35 mouse cellular contexts compared by ENCODE assay signal in the genomic region with DNA sequence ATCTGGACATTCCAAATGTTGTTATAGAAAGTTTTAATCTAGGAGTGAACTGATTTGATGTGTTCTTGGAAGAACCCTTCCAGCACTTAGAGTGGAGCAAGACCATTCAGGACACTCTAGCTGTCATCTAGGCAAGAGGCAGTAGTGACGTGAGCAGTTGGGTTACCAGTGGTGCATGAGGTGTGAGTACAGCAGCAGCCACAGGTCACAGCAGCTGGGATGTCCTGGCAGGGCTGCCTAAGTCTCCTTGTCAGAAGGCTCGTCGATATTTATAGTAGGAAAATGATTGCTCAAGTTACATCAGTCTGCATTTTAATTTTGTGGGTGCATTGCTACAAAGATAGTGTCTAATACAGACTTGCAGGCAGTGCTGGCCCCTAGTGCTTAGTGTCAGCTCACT.
"Had no signal": no experiment of that assay in that cellular context is flagged by ENCODE, and none has a peak within 500 bp of the region (broad histone marks: within the 10 kb centered on the region; RNA-seq: fewer than 3 reads in every experiment).

No protein-coding gene starts in this region.

- ATAC-seq: hindbrain, embryonic 16.5 days; hindbrain, postnatal 0 days; inflammation-experienced regulatory T-cells, adult 6 months; intestine, embryonic 15.5 days; intestine, embryonic 16.5 days; intestine, postnatal 0 days had no signal

- H3K27me3 ChIP-seq: heart, embryonic 12.5 days; heart, embryonic 13.5 days; heart, embryonic 15.5 days; hindbrain, embryonic 12.5 days; hindbrain, embryonic 13.5 days; hindbrain, embryonic 15.5 days; intestine, embryonic 15.5 days; kidney, embryonic 15.5 days had no signal

- H3K4me3 ChIP-seq: heart, embryonic 10.5 days; heart, embryonic 12.5 days; heart, embryonic 13.5 days; heart, embryonic 15.5 days; hindbrain, embryonic 10.5 days; hindbrain, embryonic 12.5 days; hindbrain, embryonic 13.5 days; hindbrain, embryonic 15.5 days; intestine, embryonic 15.5 days; kidney, embryonic 15.5 days; layer of hippocampus, adult 2 months had no signal

- DNase-seq: heart, postnatal 10 days; heart, postnatal 14 days; heart, postnatal 36 days; heart, postnatal 4 days; kidney, adult 11 months; kidney, adult 18-20 months; kidney, adult 2 months; kidney, adult 8-10 months; kidney, adult 9 months; kidney, postnatal 10 days; kidney, postnatal 14 days; kidney, postnatal 25 days; kidney, postnatal 36 days; kidney, postnatal 4 days; layer of hippocampus, adult 9-11 months; layer of hippocampus, postnatal 36 days had no signal

- H3K9me3 ChIP-seq: heart, embryonic 10.5 days; heart, embryonic 12.5 days; heart, embryonic 13.5 days; heart, embryonic 15.5 days; hindbrain, embryonic 10.5 days; hindbrain, embryonic 12.5 days; hindbrain, embryonic 13.5 days; hindbrain, embryonic 15.5 days; intestine, embryonic 15.5 days; kidney, embryonic 15.5 days had no signal

- H3K9ac ChIP-seq: heart, embryonic 12.5 days; heart, embryonic 13.5 days; heart, embryonic 15.5 days; hindbrain, embryonic 12.5 days; hindbrain, embryonic 13.5 days; hindbrain, embryonic 14.5 days; hindbrain, embryonic 15.5 days; intestine, embryonic 15.5 days; kidney, embryonic 15.5 days had no signal

- H3K4me2 ChIP-seq: heart, embryonic 11.5 days; heart, embryonic 12.5 days; heart, embryonic 13.5 days; heart, embryonic 15.5 days; hindbrain, embryonic 12.5 days; hindbrain, embryonic 13.5 days; hindbrain, embryonic 14.5 days; hindbrain, embryonic 15.5 days; intestine, embryonic 15.5 days; kidney, embryonic 15.5 days had no signal

- H3K4me1 ChIP-seq: hindbrain, embryonic 10.5 days; hindbrain, embryonic 12.5 days; hindbrain, embryonic 13.5 days had no signal

- H3K27ac ChIP-seq: heart, embryonic 10.5 days; heart, embryonic 13.5 days; heart, embryonic 15.5 days; hindbrain, embryonic 10.5 days; hindbrain, embryonic 12.5 days; hindbrain, embryonic 13.5 days; hindbrain, embryonic 14.5 days; hindbrain, embryonic 15.5 days; hindbrain, postnatal 0 days; intestine, embryonic 15.5 days; kidney, embryonic 15.5 days; kidney, postnatal 0 days; layer of hippocampus, adult 2 months had no signal
